Mouse (Mus musculus) testis, adult 2 months (tissue): ENCODE measurements around the gene Slc6a18.

Source experiments
- CTCF ChIP-seq: fragments of 200-500 bp; IDR thresholded peaks from 2 replicates; pipeline ENCODE4 v1.5.1; 2012; ENCODE audit warnings: low read depth, mild to moderate bottlenecking, inconsistent platforms, low read length, moderate library complexity; ENCODE audit not compliant: control insufficient read depth, insufficient read depth, insufficient replicate concordance
- POLR2A ChIP-seq: fragments of 200-500 bp; IDR thresholded peaks from 2 replicates; pipeline ENCODE4 v1.6.1; 2012; ENCODE audit warnings: low read depth, mild to moderate bottlenecking, inconsistent platforms, low read length, moderate library complexity; ENCODE audit not compliant: control insufficient read depth

GRCm38 (mm10) chr13:73680394-73680793 lies 2.6 kb upstream of the Slc6a18 start:
- no peak for TF ChIP-seq POLR2A
- TF ChIP-seq CTCF = no peak
